Mouse (Mus musculus): ENCODE measurements at regions not wholly inside any gene's neighbourhood (a gene's known extent, or its start where the extent isn't known, plus 50 kb on each side); places are given as distances from the start of the nearest gene placed in this dataset.
A peak's percentile ranks its signal among the peaks of the same experiment; 100 is the strongest.

GRCm38 (mm10) chr11:19666732-19667131 lies 257.4 kb upstream of the Spred2 start:
- Histone ChIP-seq H3K27me3 (ENCODE audit: insufficient read depth, low read length) (no peaks in the 10 kb centered on the region), H3K4me1 (ENCODE audit: insufficient read depth) (0 out of 2 replicates have a peak, but pooled peaks cover 4% of the 10 kb centered on the region), H3K9me3 (ENCODE audit: low read depth, low read length) (no peaks in the 10 kb centered on the region), H3K27ac (ENCODE audit: low read depth) (no peak overlapping the region), H3K9ac (no peak overlapping the region), H3K4me3 (ENCODE audit: low read depth, low read length) (no peak overlapping the region), H3K36me3 (ENCODE audit: insufficient read depth) (no peaks in the 10 kb centered on the region), H3K4me2 (no peak overlapping the region)
- ATAC-seq (ENCODE audit: insufficient read depth) (no peak), DNase-seq (no peak)
- WGBS, result 84% methylated on average over 4 of the region's 4 CpGs
- TF ChIP-seq CTCF (IDR thresholded peaks at IDR 0.05; ENCODE audit: low read depth), result no peak

GRCm38 (mm10) chr11:19670853-19671530 lies 253.2 kb upstream of the Spred2 start:
- ATAC-seq (ENCODE audit: insufficient read depth), result peak; percentile 83
- 27% methylated on average over 13 of the region's 13 CpGs for WGBS
- peak; percentile 65 for TF ChIP-seq CTCF (IDR thresholded peaks at IDR 0.05; ENCODE audit: low read depth)
- no peak overlapping the region for H3K4me2 ChIP-seq
- H3K4me1 ChIP-seq (ENCODE audit: insufficient read depth), result 0 out of 2 replicates have a peak, but pooled peaks cover 4% of the 10 kb centered on the region
- H3K27ac ChIP-seq (ENCODE audit: low read depth), result peak overlapping the region; percentile 19; the same call in 1 of the 2 replicates
- H3K9ac ChIP-seq, result no peak overlapping the region
- no peaks in the 10 kb centered on the region for H3K36me3 ChIP-seq (ENCODE audit: insufficient read depth)
- H3K9me3 ChIP-seq (ENCODE audit: low read depth, low read length), result no peaks in the 10 kb centered on the region
- no peak overlapping the region for H3K4me3 ChIP-seq (ENCODE audit: low read depth, low read length)
- H3K27me3 ChIP-seq (ENCODE audit: insufficient read depth, low read length), result no peaks in the 10 kb centered on the region
- DNase-seq, result peak; percentile 80

GRCm38 (mm10) chr11:19673012-19673411 lies 251.2 kb upstream of the Spred2 start:
- ATAC-seq (ENCODE audit: insufficient read depth) (no peak), DNase-seq (no peak)
- WGBS, result 54% methylated on average over 1 of the region's 1 CpGs
- no peaks in the 10 kb centered on the region for H3K36me3 ChIP-seq (ENCODE audit: insufficient read depth)
- no peak overlapping the region for H3K4me3 ChIP-seq (ENCODE audit: low read depth, low read length)
- no peaks in the 10 kb centered on the region for H3K9me3 ChIP-seq (ENCODE audit: low read depth, low read length)
- no peaks in the 10 kb centered on the region for H3K27me3 ChIP-seq (ENCODE audit: insufficient read depth, low read length)
- H3K4me1 ChIP-seq (ENCODE audit: insufficient read depth), result 0 out of 2 replicates have a peak, but pooled peaks cover 4% of the 10 kb centered on the region
- H3K9ac ChIP-seq, result no peak overlapping the region
- TF ChIP-seq CTCF (IDR thresholded peaks at IDR 0.05; ENCODE audit: low read depth), result no peak
- H3K4me2 ChIP-seq, result no peak overlapping the region
- no peak overlapping the region for H3K27ac ChIP-seq (ENCODE audit: low read depth)

GRCm38 (mm10) chr11:19676514-19676913 lies 247.7 kb upstream of the Spred2 start:
- Histone ChIP-seq H3K4me1 (ENCODE audit: insufficient read depth) (peaks cover 3% of the 10 kb centered on the region; the same call in 1 of the 2 replicates), H3K36me3 (ENCODE audit: insufficient read depth) (no peaks in the 10 kb centered on the region), H3K4me2 (no peak overlapping the region), H3K27ac (ENCODE audit: low read depth) (no peak overlapping the region), H3K4me3 (ENCODE audit: low read depth, low read length) (no peak overlapping the region), H3K27me3 (ENCODE audit: insufficient read depth, low read length) (no peaks in the 10 kb centered on the region), H3K9me3 (ENCODE audit: low read depth, low read length) (no peaks in the 10 kb centered on the region), H3K9ac (no peak overlapping the region)
- DNase-seq (no peak), ATAC-seq (ENCODE audit: insufficient read depth) (no peak)
- TF ChIP-seq CTCF (IDR thresholded peaks at IDR 0.05; ENCODE audit: low read depth), result no peak
- WGBS, result 89% methylated on average over 1 of the region's 1 CpGs

DNA sequence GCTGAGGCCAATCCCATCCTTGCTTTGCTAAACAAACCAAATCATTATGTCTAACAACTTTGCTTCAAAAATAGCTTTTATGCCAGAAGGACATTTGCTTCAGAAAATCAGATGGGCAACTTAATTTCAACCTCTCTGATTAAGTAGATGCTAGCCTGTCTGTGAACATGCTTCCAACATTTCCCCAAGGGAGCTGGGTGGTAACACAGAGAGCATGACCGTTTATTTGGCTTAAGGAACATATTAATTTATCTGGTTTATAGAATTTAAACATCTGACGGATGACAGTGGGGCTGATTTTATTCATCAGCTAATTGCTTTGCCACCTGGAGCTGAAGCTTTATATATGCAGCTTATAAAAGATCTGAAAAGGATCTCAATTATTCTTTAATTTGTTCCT lies 245.1 kb upstream of the Spred2 start:
- no peaks in the 10 kb centered on the region for H3K27me3 ChIP-seq (ENCODE audit: insufficient read depth, low read length)
- H3K9ac ChIP-seq, result no peak overlapping the region
- H3K4me2 ChIP-seq, result no peak overlapping the region
- H3K36me3 ChIP-seq (ENCODE audit: insufficient read depth), result no peaks in the 10 kb centered on the region
- no peak for TF ChIP-seq CTCF (IDR thresholded peaks at IDR 0.05; ENCODE audit: low read depth)
- 48% methylated on average over 2 of the region's 2 CpGs for WGBS
- ATAC-seq (ENCODE audit: insufficient read depth) (no peak), DNase-seq (peak; percentile 55)
- no peak overlapping the region for H3K4me3 ChIP-seq (ENCODE audit: low read depth, low read length)
- H3K27ac ChIP-seq (ENCODE audit: low read depth), result no peak overlapping the region
- peaks cover 1% of the 10 kb centered on the region; the same call in 1 of the 2 replicates for H3K9me3 ChIP-seq (ENCODE audit: low read depth, low read length)
- H3K4me1 ChIP-seq (ENCODE audit: insufficient read depth), result peaks cover 3% of the 10 kb centered on the region; the same call in 1 of the 2 replicates

DNA sequence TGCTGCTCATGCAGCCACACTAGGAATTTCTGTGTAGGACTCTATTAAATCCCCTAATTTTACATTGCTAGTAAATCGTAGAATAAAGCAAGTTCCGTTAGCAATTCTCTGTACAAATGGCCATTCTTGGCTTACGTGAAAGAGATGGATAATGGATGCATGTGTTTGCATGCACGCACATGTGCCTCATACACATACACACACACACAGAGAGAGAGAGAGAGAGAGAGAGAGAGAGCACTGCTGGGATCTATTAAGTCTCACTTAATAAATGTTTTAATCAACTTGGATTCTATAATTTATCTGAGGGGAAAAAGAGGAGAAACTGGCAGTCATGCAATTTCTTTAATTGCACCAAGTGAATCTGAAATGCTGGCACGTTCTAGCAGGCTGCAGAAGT lies 244.5 kb upstream of the Spred2 start:
- Histone ChIP-seq H3K4me3 (ENCODE audit: low read depth, low read length) (no peak overlapping the region), H3K36me3 (ENCODE audit: insufficient read depth) (no peaks in the 10 kb centered on the region), H3K4me1 (ENCODE audit: insufficient read depth) (peaks cover 3% of the 10 kb centered on the region; the same call in 1 of the 2 replicates), H3K9ac (no peak overlapping the region), H3K9me3 (ENCODE audit: low read depth, low read length) (peaks cover 4% of the 10 kb centered on the region; the same call in 1 of the 2 replicates), H3K27me3 (ENCODE audit: insufficient read depth, low read length) (no peaks in the 10 kb centered on the region), H3K27ac (ENCODE audit: low read depth) (no peak overlapping the region), H3K4me2 (no peak overlapping the region)
- ATAC-seq (ENCODE audit: insufficient read depth) (no peak; the same call in 1 of the 2 replicates), DNase-seq (peak; percentile 54)
- 42% methylated on average over 5 of the region's 5 CpGs for WGBS
- TF ChIP-seq CTCF (IDR thresholded peaks at IDR 0.05; ENCODE audit: low read depth), result no peak

DNA sequence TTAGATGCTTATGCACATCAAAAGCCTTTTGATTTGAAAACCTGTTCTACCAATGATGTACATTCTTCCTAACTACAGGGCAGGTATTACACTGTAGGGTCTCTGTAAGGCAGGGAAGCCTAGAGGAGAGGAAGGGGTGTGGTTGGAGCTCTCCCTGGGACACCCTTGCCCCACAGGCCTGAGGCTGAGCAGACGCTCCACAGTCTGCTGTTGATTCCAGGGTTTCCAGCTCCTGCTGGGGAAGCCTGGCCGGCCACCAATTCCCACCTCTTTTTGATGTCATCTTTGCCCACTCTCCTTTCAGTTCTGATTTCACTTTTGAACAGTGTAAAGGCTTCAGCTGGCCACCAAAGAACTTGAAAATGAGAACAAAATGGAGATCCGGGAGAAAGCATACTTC lies 223.0 kb upstream of the Spred2 start:
- ATAC-seq (ENCODE audit: insufficient read depth) (no peak), DNase-seq (no peak)
- no peaks in the 10 kb centered on the region for H3K9me3 ChIP-seq (ENCODE audit: low read depth, low read length)
- H3K36me3 ChIP-seq (ENCODE audit: insufficient read depth), result no peaks in the 10 kb centered on the region
- H3K4me1 ChIP-seq (ENCODE audit: insufficient read depth), result no peaks in the 10 kb centered on the region
- no peak overlapping the region for H3K4me3 ChIP-seq (ENCODE audit: low read depth, low read length)
- no peak overlapping the region for H3K4me2 ChIP-seq
- 43% methylated on average over 3 of the region's 3 CpGs for WGBS
- no peak for TF ChIP-seq CTCF (IDR thresholded peaks at IDR 0.05; ENCODE audit: low read depth)
- H3K27ac ChIP-seq (ENCODE audit: low read depth), result no peak overlapping the region
- H3K27me3 ChIP-seq (ENCODE audit: insufficient read depth, low read length), result no peaks in the 10 kb centered on the region
- no peak overlapping the region for H3K9ac ChIP-seq
